10 mouse cellular contexts compared by ENCODE assay signal in genomic region chr1:151338941-151339340, GRCm38 (mm10). TPM values are rescaled to one million over a fixed set of nuclear protein-coding genes. Genes with fewer than 3 reads are reported as not detected.
A peak's percentile ranks its signal among the peaks of the same experiment; 100 is the strongest.
DNase-seq lines count a peak whose midpoint lies in the region; ATAC-seq and TF ChIP-seq lines count a peak whose summit lies in the region.
"Had no signal": no experiment of that assay in that cellular context is flagged by ENCODE, and none has a peak within 500 bp of the region (broad histone marks: within the 10 kb centered on the region; RNA-seq: fewer than 3 reads in every experiment).

No protein-coding gene starts in this region.

- peaks cover 27% of the 10 kb centered on the region for H3K4me1 ChIP-seq in heart, postnatal 0 days (ENCODE audit: control insufficient read depth, insufficient read depth)
- peaks cover 36% of the 10 kb centered on the region for H3K4me1 ChIP-seq in liver, embryonic 16.5 days (ENCODE audit: control insufficient read depth, low read depth, low read length)

- 15% methylated on average over 2 of the region's 2 CpGs for WGBS in heart, postnatal 0 days
- WGBS in liver, embryonic 16.5 days (ENCODE audit: insufficient replicate concordance), result 49% methylated on average over 2 of the region's 2 CpGs

- H3K4me2 ChIP-seq in heart, postnatal 0 days (ENCODE audit: low read depth, low read length), result no peak overlapping the region
- no peak overlapping the region for H3K4me2 ChIP-seq in liver, embryonic 16.5 days (ENCODE audit: low read depth, low read length)
- H3K4me2 ChIP-seq: hindbrain, embryonic 13.5 days had no signal

- peak; percentile 78 for ATAC-seq in heart, postnatal 0 days (ENCODE audit: insufficient read depth, low read depth)
- ATAC-seq in liver, embryonic 16.5 days (ENCODE audit: low read depth), result peak; percentile 60
- no peak for ATAC-seq in erythroid progenitor cell, adult 5-6 weeks (replicated peaks; ENCODE audit: low FRiP score, poor library complexity, severe bottlenecking)

- no peaks in the 10 kb centered on the region for H3K36me3 ChIP-seq in heart, postnatal 0 days (replicated peaks; ENCODE audit: control insufficient read depth, insufficient read depth, low read length)
- H3K36me3 ChIP-seq in liver, embryonic 16.5 days (ENCODE audit: control insufficient read depth, insufficient read depth), result no peaks in the 10 kb centered on the region
- H3K36me3 ChIP-seq: hindbrain, embryonic 13.5 days had no signal

- H3K27ac ChIP-seq in heart, postnatal 0 days (ENCODE audit: low read depth), result peak overlapping the region; percentile 85
- peak overlapping the region; percentile 16; the same call in 1 of the 2 replicates for H3K27ac ChIP-seq in liver, embryonic 16.5 days (ENCODE audit: low read length)
- H3K27ac ChIP-seq: hindbrain, embryonic 13.5 days had no signal

- peak; percentile 17 for DNase-seq in embryo, embryonic 10.5 days (ENCODE audit: low spot score)
- no peak for DNase-seq in embryo, embryonic 11 days
- DNase-seq in adrenal gland, adult 2 months, result peak; percentile 88
- DNase-seq in heart, postnatal 0 days (ENCODE audit: low spot score), result peak; percentile 87
- no peak for DNase-seq in cerebellum, adult 11 months
- no peak for DNase-seq in cerebellum, adult 9-11 months

- TF ChIP-seq EP300 in heart, postnatal 0 days (IDR thresholded peaks at IDR 0.05; ENCODE audit: low read depth), result peak; percentile 65; the same call in 1 of the 2 replicates

- no peaks in the 10 kb centered on the region for H3K27me3 ChIP-seq in heart, postnatal 0 days (ENCODE audit: control insufficient read depth, insufficient read depth, low read length)
- no peaks in the 10 kb centered on the region for H3K27me3 ChIP-seq in liver, embryonic 16.5 days (ENCODE audit: control insufficient read depth, insufficient read depth, low read depth, low read length)
- H3K27me3 ChIP-seq: hindbrain, embryonic 13.5 days had no signal

- no peak overlapping the region for H3K4me3 ChIP-seq in heart, postnatal 0 days (ENCODE audit: low read depth, low read length)
- no peak overlapping the region for H3K4me3 ChIP-seq in liver, embryonic 16.5 days (ENCODE audit: low read depth, low read length)
- H3K4me3 ChIP-seq: hindbrain, embryonic 13.5 days; myocyte had no signal

- no peaks in the 10 kb centered on the region for H3K9me3 ChIP-seq in heart, postnatal 0 days (replicated peaks; ENCODE audit: control insufficient read depth, low read length)
- H3K9me3 ChIP-seq in liver, embryonic 16.5 days (replicated peaks; ENCODE audit: control insufficient read depth, low read length), result no peaks in the 10 kb centered on the region
- H3K9me3 ChIP-seq: hindbrain, embryonic 13.5 days had no signal

- no peak overlapping the region for H3K9ac ChIP-seq in heart, postnatal 0 days (replicated peaks; ENCODE audit: low read depth, low read length)
- no peak overlapping the region for H3K9ac ChIP-seq in liver, embryonic 16.5 days (ENCODE audit: low read depth, low read length)
- H3K9ac ChIP-seq: hindbrain, embryonic 13.5 days had no signal

- no peak for TF ChIP-seq CTCF in heart, postnatal 0 days (IDR thresholded peaks at IDR 0.05; ENCODE audit: low read depth)

RNA-seq across cellular contexts. Expression of gene Ivns1abp, which starts 5.3 kb away (rescaled TPM):
- total RNA-seq in adrenal gland, adult 2 months (2021), result 100 to 1,000 TPM; 125 to 194 TPM
- polyA plus RNA-seq in adrenal gland, adult 2 months (2012; rRNA removed), result 20.5 and 31.1 TPM in 2 replicates
- total RNA-seq in heart, postnatal 0 days (2014; rRNA removed; ENCODE audit: low replicate concordance), result 385 and 413 TPM in 2 replicates
- 272 and 278 TPM in 2 replicates for polyA plus RNA-seq in heart, postnatal 0 days (2015; fragmentation: Nextera tagmentation; extraction: Ambion mirVana)
- 77.1 and 78.5 TPM in 2 replicates for polyA plus RNA-seq in liver, embryonic 16.5 days (2015; fragmentation: Nextera tagmentation; extraction: Ambion mirVana)
- total RNA-seq in erythroid progenitor cell, adult 5-6 weeks (2015; ENCODE audit: low replicate concordance), result 54.1 and 68.8 TPM in 2 replicates
- 51.1 and 58.4 TPM in 2 replicates for total RNA-seq in erythroid progenitor cell, adult 5-6 weeks (2017; ENCODE audit: low replicate concordance)

Comparison
In these comparisons a context has a peak if more than half of its experiments do, and no peak if none do; other contexts are left out.
1. DNase-seq: peak in embryo, embryonic 10.5 days (single experiment), adrenal gland, adult 2 months (single experiment) and heart, postnatal 0 days (single experiment); none in embryo, embryonic 11 days (single experiment), cerebellum, adult 11 months (single experiment) and cerebellum, adult 9-11 months (single experiment).